Mouse (Mus musculus): Measurements from ENCODE around the gene Pdcd4.
"Not testable (repeated sequence)": the region's sequence is repeated elsewhere in the genome, so short reads cannot be mapped to it uniquely, and the experiment has no call there.

Gene Pdcd4

DNA sequence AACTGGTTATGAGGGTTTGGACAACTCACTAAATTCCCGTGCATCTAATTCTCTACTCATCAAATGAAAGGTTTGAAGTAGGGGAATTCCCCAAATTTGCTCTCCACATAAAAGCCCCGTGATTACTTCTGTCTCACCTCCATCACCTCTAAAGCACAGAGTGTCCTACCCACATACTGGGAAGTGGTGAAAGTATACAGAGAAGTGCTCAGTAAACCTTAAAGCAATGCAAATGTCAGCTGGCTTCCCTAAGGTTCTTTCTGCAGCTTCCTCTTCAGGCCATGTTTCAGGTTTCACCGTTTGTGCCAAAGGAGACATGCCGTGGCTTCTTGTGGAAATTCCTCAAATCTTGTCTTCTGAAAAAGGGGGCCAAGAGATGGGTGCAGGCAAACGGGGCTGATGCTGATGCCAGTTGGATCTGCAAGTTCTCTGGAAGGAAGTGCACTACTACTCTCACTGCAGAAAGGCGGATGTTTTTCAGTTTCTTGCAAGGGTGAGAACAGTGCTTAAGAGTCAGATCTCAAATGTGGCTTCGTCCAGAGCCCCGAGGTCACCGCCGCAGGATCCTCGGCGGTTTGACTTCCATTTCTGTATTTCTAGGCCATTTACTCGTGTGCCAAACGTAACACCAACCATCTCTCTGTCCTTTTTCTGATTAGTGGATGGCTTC lies 8.0 kb downstream of the Pdcd4 start:
- DNase-seq (ENCODE audit: inconsistent ontology term) = no peak

DNA sequence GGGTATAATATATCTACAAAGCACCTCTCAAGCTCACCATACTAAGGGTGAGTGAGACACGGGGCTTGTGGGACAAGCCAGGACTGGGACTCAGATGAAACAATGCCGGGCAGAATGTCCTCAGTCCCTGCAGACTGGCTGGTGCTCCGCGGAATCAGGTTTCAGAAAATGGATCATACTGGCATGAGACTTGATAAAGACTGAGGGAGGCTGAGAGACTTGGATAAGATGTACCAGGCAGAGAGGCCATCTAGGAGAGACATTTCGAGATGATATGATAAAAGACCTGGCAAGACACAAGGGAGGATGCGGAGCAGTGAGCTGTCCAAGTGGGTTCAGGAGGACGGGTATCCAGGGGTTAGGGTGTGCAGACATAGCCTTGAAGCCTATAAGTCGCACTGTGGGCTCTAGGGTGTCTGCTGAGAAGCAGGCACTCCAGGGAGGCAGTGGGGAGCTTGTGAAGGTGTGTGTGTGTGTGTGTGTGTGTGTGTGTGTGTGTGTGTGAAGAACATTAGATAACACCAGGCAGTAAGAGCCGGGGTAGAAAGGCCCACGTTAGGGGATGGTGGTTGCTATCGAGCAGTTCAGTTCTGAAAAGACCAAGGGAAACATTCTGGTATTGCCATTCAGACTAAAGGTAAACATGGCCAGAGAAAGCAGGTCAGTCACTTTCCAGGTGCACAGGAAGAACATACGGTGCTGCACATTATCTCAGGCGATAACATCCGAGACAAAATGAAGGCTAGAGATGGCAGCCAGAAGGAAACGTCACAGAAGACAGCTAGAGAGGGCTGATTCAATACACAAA lies 10.1 kb downstream of the Pdcd4 start:
- DNase-seq (ENCODE audit: inconsistent ontology term) = no peak

DNA sequence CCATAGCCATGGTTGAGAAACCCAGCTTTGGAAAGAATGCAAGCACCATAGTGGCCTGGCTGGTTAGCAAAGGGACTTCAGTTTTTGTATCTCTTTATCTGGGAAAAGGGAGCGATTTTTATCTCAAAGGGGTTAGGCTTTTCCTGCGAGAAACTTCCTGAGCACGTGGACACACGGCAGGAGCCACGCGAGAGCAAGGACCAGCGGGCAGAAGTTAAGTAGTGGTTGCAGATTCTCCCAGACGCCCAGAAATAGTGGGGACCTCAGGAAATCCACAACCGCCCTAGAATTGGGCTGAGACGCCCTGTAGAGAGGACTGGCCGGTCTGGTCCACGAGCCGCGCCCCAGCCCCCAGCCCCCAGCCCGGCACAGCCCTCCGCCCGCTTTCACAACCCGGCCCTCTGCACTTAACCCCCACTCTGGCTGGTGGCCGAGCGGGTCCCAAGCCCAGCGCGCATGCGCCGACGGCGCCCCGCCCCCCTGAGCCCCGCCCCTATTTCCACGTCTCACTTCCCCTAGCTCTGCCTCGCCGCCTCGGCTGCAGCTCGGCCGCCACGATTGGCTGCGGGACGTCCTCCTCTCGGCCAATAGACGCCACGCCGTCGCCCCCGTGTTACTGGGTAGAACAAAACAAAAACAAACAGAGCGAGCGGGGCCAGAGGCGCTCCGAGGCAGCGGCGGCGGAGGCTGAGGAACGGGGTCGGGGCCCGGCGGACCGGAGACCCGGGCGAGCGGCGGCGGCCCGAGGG lies 10.9 kb downstream of the Pdcd4 start:
- peak; percentile 98 for DNase-seq (ENCODE audit: inconsistent ontology term)

DNA sequence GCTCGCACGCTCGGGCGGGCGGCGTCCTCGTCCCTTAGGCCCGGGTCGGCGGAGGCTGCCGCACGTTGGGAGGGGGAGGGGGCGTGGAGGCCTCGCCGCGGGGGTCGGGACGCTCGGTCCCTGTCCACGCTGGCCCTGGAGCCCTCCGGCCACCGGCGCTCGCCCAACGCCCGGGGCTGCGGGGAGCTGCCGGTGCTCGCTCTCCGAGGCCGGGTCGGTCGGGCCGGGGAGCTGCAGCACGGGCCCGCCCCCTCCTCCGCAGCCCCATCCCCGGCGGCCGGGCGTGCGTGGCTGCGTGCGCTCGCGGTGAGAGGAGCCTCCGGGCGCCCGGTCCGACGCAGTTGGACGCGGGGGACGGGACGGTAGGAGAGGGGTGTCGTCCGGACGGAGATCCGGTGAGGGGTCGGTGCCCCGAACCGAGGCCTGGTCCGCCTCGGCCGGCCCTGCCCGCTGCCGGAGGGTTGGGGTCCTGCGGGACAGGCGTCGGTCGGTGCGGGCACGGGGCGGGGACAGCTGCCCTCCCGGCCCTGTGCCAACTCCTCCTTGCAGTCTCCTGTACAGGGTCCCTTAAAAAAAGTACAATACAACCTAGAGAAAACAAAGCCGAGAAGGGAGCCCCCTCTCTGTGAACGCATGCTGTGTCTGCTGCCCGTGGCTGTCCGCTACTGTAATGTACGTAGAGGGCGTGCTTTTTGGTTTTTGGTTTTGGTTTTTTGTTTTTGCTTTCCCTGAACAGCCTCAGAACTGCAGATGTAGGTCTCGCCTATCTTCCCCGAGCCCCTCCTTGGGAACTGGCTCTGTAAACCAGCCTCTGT lies 11.7 kb downstream of the Pdcd4 start:
- peak; percentile 61 for DNase-seq (ENCODE audit: inconsistent ontology term)

DNA sequence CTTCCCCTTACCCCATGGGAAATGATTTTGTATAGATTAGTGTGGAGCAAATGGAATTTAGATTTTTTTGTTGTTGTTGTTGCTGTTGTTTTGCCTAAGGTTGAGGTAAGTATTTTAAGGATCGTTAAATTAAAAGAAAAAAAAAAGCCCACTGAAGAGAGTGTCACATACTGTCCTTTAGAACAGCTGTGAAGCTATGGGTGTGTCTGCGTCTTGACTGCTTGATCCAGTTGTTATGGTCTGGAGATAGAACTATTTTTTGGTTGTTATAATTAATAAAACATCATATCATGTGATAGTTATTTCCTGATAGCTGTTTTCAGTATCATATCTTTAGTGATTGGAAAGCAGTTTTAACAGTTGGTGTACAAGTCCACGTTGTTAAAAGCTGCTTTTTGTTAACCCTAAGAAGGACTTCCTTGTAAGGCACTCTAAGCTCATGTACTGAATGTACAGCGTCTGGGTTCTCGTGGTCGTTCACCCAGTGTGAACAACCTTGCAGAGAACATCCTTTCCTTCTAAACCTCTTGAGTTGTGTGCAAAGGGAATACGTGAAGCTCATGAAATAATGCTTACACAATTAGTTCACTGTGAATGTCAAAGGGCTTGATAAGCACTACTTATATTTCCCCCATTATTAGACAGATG lies 12.9 kb downstream of the Pdcd4 start:
- DNase-seq (ENCODE audit: inconsistent ontology term) = no peak

DNA sequence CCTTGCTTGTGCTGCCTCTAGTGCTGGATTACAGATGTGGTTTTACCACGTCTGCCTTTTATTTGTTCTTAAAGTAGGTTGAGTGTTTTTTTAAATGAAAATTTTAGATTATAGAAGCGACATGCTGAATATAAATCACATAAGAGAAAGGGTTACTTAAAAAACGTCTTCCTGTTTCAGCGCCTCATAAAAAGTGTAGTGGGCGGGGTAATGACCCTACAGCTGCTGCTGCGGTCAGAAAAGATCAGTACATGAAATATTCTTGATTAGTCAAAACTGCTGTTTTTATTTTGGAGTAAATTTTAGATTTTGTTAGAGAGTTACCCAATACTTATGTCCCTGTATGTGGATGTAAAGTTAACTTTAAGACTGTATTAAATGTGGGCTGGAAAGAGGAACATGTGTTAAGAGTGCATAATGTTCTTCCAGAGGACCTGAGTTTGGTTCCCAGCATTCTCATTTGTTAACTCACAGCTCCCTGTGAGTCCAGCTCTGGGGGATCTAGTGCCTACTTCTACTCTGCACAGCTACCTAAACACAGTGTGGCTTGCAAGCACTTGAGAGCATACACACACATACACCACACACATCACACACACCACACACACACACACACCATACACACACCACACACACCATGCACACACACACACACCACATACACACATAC lies 14.1 kb downstream of the Pdcd4 start:
- DNase-seq (ENCODE audit: inconsistent ontology term) = no peak

DNA sequence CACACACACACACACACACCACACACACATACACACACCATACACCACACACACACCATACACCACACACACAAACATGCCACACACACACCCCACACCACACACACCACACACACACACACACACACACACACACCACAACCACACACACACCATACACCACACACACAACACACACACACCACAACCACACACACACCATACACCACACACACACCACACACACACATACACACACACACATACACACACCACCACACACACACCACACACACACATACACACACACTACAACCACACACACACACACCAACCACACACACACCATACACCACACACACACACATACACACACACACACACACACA lies 14.7 kb downstream of the Pdcd4 start:
- not testable (repeated sequence) for DNase-seq (ENCODE audit: inconsistent ontology term)

DNA sequence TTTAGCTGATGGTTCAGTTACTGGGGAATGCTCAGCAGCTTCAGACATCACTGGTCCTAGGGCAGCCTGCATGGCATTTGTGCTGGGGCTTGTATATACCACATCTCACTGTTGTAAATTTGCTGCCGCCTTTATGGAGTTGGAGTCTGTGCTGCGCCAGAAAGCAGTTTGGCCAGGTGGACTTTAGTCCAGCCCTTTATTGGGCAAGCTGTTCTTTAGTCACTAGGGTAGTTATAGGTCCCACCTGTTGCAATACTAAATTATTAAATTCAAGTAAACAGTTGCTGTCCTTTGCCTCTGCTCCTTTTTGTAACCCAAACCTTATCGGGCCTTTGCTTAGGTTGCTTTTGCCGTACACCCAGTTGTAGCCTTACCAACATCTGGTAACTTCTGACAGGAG lies 22.9 kb downstream of the Pdcd4 start:
- no peak for DNase-seq (ENCODE audit: inconsistent ontology term)

DNA sequence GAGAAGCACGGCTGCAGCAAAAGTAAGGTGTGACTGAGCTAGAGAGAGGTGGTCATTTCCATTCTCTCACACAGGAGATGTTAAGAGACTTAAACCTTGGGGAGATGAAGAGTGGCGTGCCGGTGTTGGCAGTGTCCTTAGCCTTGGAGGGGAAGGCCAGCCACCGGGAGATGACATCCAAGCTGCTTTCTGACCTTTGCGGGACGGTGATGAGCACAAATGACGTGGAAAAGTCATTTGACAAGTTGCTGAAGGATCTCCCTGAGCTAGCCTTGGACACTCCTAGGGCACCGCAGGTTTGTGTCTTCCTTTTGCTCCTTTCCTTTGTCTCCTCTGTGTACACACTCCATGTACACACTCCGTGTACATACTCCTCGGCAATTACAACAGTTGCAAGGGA lies 27.5 kb downstream of the Pdcd4 start:
- DNase-seq (ENCODE audit: inconsistent ontology term) = no peak

DNA sequence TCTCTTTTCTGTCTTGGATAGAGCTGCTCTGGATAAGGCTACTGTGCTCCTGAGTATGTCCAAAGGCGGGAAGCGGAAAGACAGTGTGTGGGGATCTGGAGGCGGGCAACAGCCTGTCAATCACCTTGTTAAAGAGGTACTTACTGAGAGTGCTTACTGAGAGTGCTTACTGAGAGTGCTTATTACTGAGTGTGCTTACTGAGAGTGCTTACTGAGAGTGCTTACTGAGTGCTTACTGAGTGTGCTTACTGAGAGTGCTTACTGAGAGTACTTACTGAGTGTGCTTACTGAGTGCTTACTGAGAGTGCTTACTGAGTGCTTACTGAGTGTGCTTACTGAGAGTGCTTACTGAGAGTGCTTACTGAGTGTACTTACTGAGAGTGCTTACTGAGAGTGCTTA lies 30.0 kb downstream of the Pdcd4 start:
- not testable (repeated sequence) for DNase-seq (ENCODE audit: inconsistent ontology term)

DNA sequence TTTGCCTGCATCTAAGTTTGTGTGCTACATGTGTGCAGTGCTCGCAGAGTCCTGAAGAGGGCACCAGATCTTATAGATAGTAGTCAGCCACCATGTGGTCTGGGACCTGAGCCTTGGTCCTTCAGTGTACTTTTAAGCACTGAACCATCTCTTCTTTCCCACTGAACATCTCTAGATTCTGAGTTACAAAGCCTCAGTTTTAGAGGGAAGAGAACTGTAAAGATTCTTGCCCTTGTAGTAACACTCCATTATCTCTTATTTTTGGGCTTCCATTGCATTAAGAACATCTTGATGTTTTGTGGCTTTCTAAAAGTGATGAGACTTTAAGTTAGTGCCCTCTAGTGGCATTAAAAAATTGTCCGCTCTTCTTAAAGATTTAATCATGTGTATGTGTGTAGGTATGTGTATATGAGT lies 33.3 kb downstream of the Pdcd4 start:
- peak; percentile 37 for DNase-seq (ENCODE audit: inconsistent ontology term)

DNA sequence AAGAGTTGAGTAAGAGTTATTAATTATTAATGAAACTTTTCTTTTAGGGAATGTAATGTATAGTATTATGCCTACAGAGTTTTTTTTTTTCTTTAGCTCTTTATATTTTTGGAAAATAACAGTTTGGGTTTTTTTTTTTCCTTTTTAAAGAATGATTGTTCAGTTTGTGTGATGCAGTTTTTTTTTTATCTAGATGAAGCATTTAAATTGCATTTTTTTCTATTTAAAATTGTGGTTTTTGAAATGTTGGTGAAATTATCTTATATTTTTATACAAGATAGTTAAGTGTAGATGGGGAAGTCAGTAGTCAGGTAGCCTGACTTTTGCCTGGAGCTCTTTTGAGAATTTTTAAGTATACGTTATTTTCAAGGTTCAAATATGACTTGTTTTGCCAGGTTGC lies 34.7 kb downstream of the Pdcd4 start:
- DNase-seq (ENCODE audit: inconsistent ontology term) = no peak

DNA sequence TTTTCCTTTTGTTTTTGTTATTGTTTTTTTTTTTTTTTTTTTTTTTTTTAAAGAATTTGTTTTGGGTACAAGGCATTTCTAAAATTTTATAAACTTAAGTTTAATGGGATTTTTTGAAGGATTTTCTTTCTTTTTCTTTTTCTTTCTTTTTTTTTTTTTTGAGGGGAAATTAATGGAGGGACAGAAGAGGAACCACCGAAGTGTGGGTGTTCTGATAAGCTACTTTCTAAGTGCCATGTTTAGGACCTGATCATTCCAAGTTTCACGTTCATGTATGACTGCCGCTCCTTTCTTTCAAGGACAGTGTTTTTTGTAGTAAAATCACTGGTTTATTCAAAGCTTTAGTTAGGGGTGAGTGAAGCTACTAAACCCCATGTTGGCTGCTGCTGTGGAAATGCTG lies 37.2 kb downstream of the Pdcd4 start:
- DNase-seq (ENCODE audit: inconsistent ontology term) = no peak

DNA sequence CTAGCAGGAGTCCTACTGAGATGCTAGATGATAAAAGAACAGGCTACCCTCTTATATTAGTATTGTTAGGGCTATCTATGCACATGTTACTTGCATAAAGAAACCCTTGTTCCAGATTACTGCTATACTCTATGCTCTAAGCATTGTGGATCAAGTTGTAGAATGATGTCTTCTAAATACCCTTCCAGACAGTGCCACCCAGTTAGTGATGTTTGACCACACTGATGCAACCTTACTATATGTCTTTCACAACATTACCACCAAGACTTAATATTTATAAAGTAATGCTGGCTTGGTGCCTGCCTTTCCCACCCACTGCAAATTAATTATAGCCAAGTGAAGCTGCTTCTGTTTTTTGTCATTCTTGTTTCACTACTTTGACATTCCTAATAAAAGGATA lies 41.0 kb downstream of the Pdcd4 start:
- DNase-seq (ENCODE audit: inconsistent ontology term) = no peak

DNA sequence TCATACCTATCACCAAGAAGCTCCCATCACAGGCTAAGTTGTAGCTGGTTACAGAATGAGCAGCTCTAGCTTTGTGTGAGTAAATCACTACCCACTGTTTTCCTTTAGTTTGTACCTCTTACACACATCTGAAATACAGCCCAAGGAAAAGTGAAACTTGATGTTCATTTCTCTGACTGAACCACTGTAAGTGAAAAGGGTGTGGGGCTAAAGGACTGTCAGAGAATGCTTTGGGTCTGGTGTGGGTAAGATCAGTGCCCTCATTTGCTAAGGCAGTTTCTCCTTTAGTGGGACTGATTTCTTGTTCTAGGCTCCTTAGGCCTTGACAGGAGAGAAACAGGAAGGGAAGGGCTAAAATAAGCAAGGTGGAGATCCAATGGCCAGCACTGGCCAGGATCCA lies 42.0 kb downstream of the Pdcd4 start:
- no peak for DNase-seq (ENCODE audit: inconsistent ontology term)

DNA sequence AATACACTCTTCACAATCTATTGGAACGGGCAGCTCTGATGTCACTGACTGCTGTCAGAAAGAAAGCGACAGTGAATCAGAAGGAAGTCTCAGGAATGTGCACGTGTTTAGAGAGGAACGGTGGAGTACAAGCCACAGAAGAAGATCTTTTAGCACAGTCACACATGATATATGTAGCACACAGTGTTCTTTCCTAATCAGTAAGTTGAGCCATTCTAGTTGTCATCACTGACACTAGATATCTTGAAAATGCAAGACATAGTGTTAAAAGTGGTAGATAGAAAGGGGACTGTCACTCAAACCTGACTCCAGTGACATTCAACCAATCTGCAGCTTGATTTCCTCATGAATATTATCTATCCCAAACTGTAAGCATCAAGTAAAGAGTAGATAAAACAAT lies 47.4 kb downstream of the Pdcd4 start:
- DNase-seq (ENCODE audit: inconsistent ontology term) = no peak

DNA sequence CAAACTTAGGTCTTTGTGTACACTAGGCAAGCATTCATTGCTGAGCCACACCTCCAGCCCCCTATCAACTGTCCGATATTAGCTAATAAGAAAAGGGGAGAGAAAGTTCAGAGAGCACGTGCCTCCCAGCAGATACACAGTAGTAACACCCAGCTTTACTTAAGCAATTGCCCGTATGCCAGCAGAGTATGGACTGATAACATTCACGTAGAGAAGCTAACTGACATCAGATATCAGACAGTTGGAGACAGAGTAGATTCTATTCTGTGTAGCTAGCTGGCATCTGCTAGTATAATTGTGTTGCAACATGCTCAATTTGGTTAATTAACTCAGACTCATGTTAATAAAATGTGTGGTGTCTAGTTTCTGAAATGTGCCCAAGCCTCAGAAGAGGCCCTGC lies 49.1 kb downstream of the Pdcd4 start:
- peak; percentile 65 for DNase-seq (ENCODE audit: inconsistent ontology term)

DNA sequence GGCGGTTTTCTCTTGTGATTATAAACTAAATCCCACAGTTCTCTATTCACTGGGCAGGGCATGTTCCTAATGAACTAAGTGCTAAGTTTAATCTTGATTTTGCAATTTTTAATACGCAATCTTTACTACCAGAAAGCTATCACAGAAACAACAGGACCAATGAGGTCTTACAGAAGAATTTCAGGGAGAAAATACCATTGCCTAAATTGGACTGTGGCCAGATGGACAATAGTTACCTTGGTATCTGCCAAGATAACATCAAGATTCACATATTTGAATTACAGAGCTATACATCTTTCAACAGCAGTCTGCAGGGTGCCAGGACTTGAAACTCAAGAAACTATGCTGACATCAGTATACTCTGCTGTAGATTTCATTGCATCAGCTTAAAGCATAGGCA lies 50.3 kb downstream of the Pdcd4 start:
- DNase-seq (ENCODE audit: inconsistent ontology term) = no peak

DNA sequence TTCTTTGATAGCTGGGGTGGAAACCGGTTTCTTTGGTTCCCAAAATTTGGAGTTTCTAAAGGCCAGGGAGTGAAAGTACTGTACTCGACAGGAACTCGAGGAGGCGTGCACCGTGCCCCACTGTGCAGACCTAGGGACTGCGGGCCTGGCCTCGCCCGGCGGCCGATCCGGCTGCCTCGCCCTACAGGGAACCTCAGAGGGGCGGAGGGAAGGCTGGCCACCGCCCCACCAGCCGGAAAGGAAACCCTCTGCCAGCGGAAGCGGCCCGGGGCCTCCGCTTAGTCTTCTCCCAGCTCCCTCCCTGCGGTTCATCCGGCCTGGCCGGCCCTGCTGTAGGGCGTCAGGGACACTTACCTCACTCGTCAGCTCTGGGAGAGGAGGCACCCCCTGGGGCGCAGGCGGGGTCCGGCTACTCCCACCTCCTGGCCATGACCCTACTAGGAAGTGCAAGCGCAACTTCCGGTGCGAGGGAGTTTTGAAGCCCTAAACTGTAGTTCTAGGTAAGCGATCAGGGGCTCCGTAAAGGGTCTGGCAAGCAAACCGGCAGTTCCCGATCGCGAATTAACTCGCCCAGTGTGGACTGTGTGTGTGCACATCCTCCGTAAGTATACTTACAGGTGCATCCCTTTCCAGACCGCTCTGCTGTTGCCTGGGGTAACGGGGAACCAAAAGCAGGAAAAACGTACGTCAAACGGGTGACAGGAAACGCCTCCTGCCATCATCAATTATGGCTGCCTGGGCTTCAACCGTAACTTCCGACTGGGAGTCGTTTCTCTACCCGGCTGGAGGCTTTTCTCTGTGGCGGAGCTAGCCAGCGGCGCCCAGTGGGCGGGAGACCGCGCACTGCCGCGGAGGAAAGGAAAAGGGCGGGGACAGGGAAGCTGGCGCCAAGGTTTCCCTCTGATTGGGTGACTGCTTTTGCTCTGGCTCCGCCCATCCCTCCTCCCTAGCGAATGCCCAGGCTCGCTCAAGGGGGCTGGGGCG lies 52.1 kb downstream of the Pdcd4 start, which contains the start of the genes Shoc2 and Bbip1:
Shoc2 (plus strand) TSS at position 505 of the 984 bp plus-strand sequence.
Bbip1 (minus strand) TSS at position 826 of the 984 bp plus-strand sequence.
- DNase-seq (ENCODE audit: inconsistent ontology term) = peak; percentile 100
